Mouse (Mus musculus) thymus, adult 18-20 months (tissue): ENCODE data around the gene Rps6kl1.
A peak's percentile ranks its signal among the peaks of the same experiment; 100 is the strongest.

Experiments
- DNase-seq, 2 experiments: peaks; one replicate each; pipeline ENCODE4 v3.0.0; 2022; ENCODE audit warnings: mixed read lengths in 2 of 2

Gene Rps6kl1

DNA sequence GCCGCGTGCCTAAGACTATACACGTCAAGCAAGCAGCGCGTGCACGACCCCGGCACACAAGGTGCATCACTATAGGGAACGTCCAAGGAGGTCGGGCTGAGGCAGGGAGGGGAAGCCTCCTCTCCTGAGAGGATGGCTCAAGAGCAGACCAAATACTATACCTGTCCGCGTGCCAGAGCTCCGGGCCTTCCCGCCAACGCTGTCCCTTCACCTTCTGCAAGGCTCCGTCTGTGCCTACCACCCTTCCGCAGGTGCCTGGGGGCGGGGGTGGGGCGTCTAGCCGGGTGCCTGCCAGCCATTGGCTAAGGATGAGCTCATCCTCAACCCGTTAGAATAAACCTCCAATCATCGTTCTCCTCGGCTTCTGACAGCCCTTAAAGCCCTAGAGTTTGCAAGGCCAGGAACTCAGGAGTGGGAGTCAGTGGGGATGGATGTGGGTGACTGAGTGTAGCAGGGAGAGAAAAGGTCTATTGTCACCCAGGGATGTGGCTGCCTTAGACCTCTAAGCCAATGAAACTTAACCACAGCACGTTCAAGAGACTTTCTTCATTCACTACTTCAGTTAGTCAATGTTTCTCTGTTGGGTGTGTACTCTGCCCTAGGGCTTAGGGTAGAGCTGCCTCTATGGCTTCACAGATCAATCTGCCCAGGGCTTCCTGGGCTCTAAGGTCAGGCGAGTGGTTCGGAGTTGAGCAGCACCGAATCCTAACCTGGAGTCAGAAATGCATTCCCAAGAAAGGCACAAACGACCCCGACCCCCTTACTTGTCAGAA, at the start of gene Rps6kl1:
Gene Rps6kl1, minus strand, starts transcription at position 263 of the 773 bp plus-strand sequence.
- DNase-seq: peak; percentile 57 to 66

GRCm38 (mm10) chr12:85199954-85200353, 48.9 kb upstream of the Rps6kl1 start:
- no peak for DNase-seq

DNA sequence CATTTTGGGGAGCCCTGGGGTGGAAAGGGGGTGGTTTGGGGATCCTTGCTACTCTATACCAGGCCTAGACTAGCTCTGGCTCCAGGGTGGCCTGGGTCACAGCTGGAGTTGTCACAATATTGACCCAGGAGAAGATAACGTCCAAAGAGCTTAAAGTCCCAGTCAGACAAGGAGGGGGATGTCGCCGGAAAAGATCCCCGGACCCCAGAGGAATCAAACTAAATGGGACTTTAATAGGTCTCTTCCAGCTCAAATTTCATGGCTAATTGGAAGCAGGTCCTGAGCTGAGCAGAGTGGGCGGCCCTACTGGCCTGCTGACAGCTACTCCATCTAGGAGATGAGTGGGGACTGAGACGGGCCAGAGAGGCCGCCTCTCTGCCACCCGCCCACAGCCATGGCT, 46.9 kb upstream of the Rps6kl1 start:
- DNase-seq: no peak

DNA sequence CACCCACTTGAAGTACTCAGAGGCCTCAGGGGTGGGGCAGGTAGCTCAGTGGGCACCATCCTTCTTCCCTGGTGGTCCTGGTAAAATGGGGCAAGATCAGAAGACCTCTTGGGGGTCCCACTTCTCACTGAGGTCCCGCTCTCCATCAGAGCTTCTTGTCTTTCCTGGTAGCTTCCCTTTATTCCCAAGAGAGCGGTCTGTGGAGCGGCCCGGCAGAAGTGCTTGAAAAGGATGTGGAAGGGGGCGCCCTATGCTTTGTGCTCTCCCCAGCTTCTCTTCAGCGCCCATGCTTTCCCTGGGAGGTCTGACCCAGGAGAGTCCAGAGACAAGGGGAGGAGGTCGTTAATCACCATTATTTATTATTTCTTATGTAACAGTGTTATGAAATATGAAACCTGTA, 46.3 kb upstream of the Rps6kl1 start:
- no peak for DNase-seq

DNA sequence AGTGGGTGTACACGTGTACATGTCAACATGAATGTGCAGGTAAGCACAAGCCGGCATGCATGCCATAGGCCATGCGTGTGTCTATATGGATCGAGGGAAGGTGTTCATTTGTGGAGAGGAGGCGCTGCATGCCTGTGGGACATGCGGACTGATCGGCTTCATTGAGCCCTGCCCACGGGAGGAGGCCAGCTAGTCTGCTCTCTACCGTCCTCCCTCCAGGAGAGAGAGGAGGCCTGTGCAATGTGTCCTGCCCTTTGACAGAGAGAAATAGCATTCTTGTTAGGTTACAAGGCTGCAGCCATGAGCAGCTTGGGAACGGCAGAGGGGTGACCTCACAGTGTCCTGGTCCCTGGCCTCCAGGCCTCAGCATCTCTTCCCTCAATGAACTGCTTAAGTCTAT, 45.1 kb upstream of the Rps6kl1 start:
- no peak for DNase-seq

- DNase-seq: no peak
Measured at GRCm38 (mm10) chr12:85195086-85195485, 44.0 kb upstream of the Rps6kl1 start.

GRCm38 (mm10) chr12:85194623-85195018, 43.6 kb upstream of the Rps6kl1 start:
- no peak for DNase-seq

- DNase-seq: no peak
Measured at GRCm38 (mm10) chr12:85193923-85194622, 43.0 kb upstream of the Rps6kl1 start.

DNA sequence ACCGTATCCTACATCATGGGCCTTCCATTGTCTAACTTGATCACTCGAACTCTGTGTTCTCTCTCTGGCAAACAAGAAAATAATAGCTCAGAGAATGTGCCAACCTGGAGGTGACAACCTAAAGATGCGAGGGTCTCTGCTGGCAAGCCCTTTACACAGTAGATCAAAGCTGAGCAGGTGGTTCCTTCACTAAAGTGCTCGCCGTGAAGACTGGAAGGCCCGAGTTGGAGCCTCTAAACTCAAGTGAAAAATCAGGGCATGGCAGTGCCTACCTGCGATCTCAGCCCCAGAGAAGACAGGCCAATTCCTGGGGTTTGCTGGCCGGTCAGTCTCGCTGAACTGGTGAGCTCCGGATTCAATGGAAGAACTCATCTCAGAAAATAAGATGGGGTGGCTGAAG, 42.1 kb upstream of the Rps6kl1 start:
- DNase-seq: peak in 1 of 2 experiments; percentile 43

DNA sequence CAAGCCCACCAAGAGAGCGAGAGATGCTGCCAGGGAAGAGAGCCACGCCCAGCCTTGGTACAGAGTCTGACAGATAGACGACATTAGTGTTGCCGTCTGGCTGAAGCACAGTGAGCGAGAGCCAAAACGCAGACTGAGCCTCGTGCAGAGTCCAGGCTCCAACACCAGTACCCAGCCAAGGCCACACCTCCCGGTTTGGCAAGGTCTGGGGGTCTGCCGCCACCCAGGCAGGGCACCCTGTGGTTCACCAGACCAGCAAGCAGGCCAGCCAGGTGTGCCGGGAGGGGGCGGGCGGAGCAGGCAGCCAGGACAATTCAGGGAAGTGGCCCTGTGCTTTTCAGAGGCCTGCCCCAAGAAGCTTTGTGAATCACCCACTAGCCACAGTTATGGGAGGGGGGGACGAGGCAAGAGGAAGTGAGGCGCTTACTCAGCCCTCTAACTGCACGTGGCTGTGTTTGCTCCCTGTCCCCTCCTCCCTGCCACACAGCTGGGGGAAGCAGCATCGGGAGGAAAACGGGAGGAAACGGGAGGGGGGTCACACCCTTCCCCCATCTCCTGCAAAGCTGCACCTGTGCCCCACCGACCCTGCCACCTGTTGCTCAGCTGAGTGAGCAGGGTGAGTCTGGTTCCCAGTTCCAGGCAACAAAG, 41.5 kb upstream of the Rps6kl1 start:
- peak; percentile 73 to 86 for DNase-seq

GRCm38 (mm10) chr12:85190290-85190689, 39.2 kb upstream of the Rps6kl1 start:
- no peak for DNase-seq

- no peak for DNase-seq
Measured at GRCm38 (mm10) chr12:85186361-85186760, 35.3 kb upstream of the Rps6kl1 start.

DNA sequence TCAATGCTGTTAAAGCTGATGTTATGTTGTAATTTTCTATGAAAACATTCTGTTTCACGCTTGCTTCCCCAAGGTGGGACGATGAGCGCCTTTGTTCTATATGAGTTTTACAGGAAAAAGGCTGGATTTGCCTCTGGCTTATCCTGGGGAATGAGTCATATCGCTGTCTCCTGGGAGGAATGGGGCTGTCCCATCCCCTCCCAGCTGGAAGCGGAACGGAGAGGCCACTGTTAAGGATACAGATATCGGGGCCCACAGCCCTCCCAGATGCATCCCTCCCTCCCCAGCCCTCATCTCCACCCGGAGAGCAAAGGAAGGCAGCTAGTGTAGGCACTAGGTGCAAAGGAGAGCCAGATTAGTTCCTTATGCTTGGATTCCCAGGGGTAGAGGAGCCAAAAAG, 34.7 kb upstream of the Rps6kl1 start:
- DNase-seq: no peak

DNA sequence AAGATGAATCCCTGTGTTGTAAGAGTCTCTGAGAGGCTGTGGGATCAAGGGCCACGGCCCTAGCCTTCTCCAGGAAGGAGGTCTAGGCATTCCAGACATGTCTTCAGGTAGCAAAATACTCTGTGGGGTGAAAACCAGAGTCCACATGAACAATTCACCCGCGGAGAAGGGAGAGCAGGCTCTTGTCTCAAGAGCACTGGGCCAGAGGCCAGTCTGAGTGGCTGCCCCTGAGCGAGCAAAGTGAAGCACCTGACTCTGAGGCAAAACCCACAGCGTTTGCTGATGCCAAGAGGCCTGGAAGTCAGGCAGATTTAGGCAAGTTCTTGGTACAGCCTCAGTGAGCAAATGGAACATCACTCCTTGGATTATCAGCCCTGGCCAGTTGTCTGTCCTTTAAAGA, 33.1 kb upstream of the Rps6kl1 start:
- DNase-seq: no peak

- no peak for DNase-seq
Measured at GRCm38 (mm10) chr12:85182898-85183297, 31.8 kb upstream of the Rps6kl1 start.

GRCm38 (mm10) chr12:85182345-85182643, 31.2 kb upstream of the Rps6kl1 start:
- no peak for DNase-seq

GRCm38 (mm10) chr12:85181475-85182344, 30.6 kb upstream of the Rps6kl1 start:
- no peak for DNase-seq

DNA sequence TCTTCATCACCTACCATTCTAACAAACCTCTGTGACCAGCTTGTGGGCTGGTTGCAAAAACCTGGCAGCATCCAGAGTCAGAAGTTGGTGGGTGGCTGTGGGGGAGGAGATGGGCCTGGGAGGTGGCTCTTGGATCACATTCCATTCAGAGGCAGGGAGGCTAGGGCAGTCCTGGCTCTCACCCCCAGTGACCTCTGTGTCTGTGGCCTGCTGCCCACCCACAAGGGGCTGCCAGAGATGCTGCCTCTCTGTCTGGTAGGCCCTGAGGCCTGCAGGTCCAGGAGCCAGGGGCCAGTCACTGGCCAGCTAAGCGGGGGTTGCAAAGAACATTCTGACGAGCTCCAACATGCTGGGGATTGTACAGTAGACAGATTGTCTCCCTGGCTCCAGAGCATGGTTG, 27.2 kb upstream of the Rps6kl1 start:
- DNase-seq: no peak

DNA sequence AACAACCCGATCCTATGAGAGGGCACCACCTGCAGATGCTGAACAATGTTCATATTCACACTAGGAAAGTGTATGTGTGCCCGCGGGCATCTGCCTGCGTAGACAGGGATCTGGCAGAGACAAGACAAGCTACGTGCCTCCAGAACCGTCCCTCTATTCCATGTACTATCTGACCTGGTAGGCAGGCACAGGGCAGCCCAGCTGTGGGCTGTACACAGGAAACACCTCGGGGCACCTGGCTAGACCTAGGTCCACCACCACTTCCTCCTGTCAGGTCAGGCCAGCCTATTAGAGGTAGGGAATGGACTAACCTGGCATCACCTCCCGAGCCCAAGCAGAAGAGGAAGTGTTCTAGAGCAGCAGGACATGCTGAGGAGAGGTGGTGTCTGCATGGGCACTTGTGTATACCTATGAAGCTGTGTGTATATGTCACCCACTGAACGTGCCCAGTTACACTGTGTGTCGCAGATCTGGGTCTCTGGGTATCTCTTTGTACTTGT, 26.7 kb upstream of the Rps6kl1 start, which contains the start of gene Pgf:
Gene Pgf, minus strand, starts transcription at position 51 of the 500 bp plus-strand sequence.
- DNase-seq: no peak

DNA sequence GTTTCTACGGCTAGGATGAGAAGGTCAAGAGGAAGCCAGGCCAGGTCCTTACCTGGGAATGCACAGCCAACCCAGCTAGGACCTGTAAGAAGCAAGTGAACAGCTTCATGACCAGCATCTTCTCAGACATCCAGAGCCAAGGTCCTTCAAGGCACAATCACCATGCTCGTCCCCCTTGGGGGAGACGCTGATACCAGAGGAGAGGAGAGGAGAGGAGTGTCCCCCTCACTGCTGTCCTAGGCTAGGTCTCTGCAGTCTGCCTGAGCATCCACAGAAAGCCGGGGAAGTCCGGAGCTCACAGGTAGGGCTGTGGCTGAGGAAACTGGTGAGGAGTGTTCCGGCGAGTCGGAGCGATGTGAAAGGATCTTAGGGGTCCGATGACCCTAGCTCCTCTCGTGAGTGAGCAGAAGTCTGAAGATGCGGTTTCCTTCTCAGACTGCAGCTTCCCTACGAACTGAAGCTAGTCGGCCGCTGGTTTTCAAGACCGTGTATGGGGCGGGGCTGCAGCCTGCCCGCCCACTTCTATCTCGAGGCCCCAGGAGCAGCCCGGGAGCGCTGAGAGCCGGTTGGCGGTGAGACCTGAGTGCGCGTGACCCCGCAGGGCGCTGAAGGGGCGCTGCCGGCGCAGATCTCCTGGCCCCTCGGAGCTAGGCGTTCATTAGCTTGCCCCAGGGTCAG, 25.9 kb upstream of the Rps6kl1 start:
- peak in 1 of 2 experiments; percentile 41 for DNase-seq

GRCm38 (mm10) chr12:85175926-85176845, 25.1 kb upstream of the Rps6kl1 start:
- no peak for DNase-seq
